Mouse (Mus musculus): Measurements from ENCODE around the gene Swap70. TPM values are rescaled to one million over a fixed set of nuclear protein-coding genes. Genes with fewer than 3 reads are reported as not detected.

Gene Swap70
- polyA plus RNA-seq, 1 experiment: 16.2 TPM

Other genes with a start within 250 kb of the Swap70 start
- 36.2 and 57.3 TPM in 2 replicates for gene Tmem41b, start 234.8 kb upstream of the Swap70 start, polyA plus RNA-seq (2012; rRNA removed)
- gene Ipo7, start 203.4 kb upstream of the Swap70 start, polyA plus RNA-seq (2012; rRNA removed): 9.8 and 18.5 TPM in 2 replicates
- gene Zfp143, start 160.5 kb upstream of the Swap70 start, polyA plus RNA-seq (2012; rRNA removed): 12.8 and 17.2 TPM in 2 replicates
- 3.6 and 5.2 TPM in 2 replicates for gene Wee1, start 99.7 kb upstream of the Swap70 start, polyA plus RNA-seq (2012; rRNA removed)